Mouse (Mus musculus) erythroblast, embryonic 14.5 days (primary cell): Measurements from ENCODE around the gene Adck1. TPM values are rescaled to one million over a fixed set of nuclear protein-coding genes. Genes with fewer than 3 reads are reported as not detected.
A peak's percentile ranks its signal among the peaks of the same experiment; 100 is the strongest.
"Not testable (repeated sequence)": the region's sequence is repeated elsewhere in the genome, so short reads cannot be mapped to it uniquely, and the experiment has no call there.

ENCODE experiments used
- H3K27me3 ChIP-seq: 2 replicates; pipeline ENCODE4 v1.6.1; 2012; ENCODE audit warnings: inconsistent platforms; ENCODE audit not compliant: control insufficient read depth
- H3K36me3 ChIP-seq: 2 replicates; pipeline ENCODE4 v1.6.1; 2012; ENCODE audit warnings: mild to moderate bottlenecking, inconsistent platforms; ENCODE audit not compliant: control insufficient read depth
- H3K4me1 ChIP-seq: 2 replicates; pipeline ENCODE4 v1.6.1; 2012; ENCODE audit warnings: inconsistent platforms; ENCODE audit not compliant: control insufficient read depth
- H3K4me3 ChIP-seq: replicated peaks from 2 replicates; pipeline ENCODE3; 2012; ENCODE audit warnings: moderate library complexity, mild to moderate bottlenecking, inconsistent platforms
- H3K9me3 ChIP-seq: 2 replicates; pipeline ENCODE4 v1.6.1; 2012; ENCODE audit warnings: low read length, inconsistent platforms, mixed read lengths; ENCODE audit not compliant: control insufficient read depth
- GATA1 ChIP-seq: IDR thresholded peaks from 2 replicates; pipeline ENCODE4 v1.6.1; 2012; ENCODE audit warnings: low read length, inconsistent platforms, mixed read lengths
- TAL1 ChIP-seq: IDR thresholded peaks from 3 replicates; pipeline ENCODE4 v1.6.1; 2012; ENCODE audit warnings: low read length, inconsistent platforms, mixed read lengths
- polyA plus RNA-seq: library from polyadenylated mRNA; stranded (reverse); fragments of >175 nt; gene quantifications from 2 replicates; pipeline ENCODE4 v1.2.3, GENCODE M21; 2012

Adck1 gene
- polyA plus RNA-seq = 0.12 TPM in 1 of 2 replicates, not detected in the other

GRCm38 (mm10) chr12:88360441-88361119 is at the start of gene Adck1:
TSS of gene Adck1 (plus strand) at chr12:88360554.
- Histone ChIP-seq H3K36me3 (no peaks in the 10 kb centered on the region), H3K27me3 (no peaks in the 10 kb centered on the region), H3K4me3 (peak within 1 kb of the TSS; percentile 77), H3K9me3 (no peaks in the 10 kb centered on the region), H3K4me1 (peaks cover 11% of the 10 kb centered on the region)
- TF ChIP-seq GATA1 = no peak
- TF ChIP-seq TAL1 = no peak

GRCm38 (mm10) chr12:88314556-88314955 is 45.8 kb upstream of the Adck1 start:
- no peak overlapping the region for H3K4me3 ChIP-seq
- no peaks in the 10 kb centered on the region for H3K36me3 ChIP-seq
- H3K27me3 ChIP-seq = no peaks in the 10 kb centered on the region
- H3K9me3 ChIP-seq = peaks cover 3% of the 10 kb centered on the region; the same call in 1 of the 2 replicates
- H3K4me1 ChIP-seq = no peaks in the 10 kb centered on the region
- TF ChIP-seq GATA1 = no peak
- TF ChIP-seq TAL1 = no peak

GRCm38 (mm10) chr12:88323926-88324325 is 36.4 kb upstream of the Adck1 start, which contains the start of gene Gm5039:
TSS of gene Gm5039 (minus strand) at chr12:88324026.
- not testable (repeated sequence) for H3K36me3 ChIP-seq, H3K4me3 ChIP-seq, H3K9me3 ChIP-seq, H3K27me3 ChIP-seq, H3K4me1 ChIP-seq

GRCm38 (mm10) chr12:88336662-88337413 is 23.5 kb upstream of the Adck1 start:
- H3K4me3 ChIP-seq, H3K4me1 ChIP-seq, H3K9me3 ChIP-seq, H3K36me3 ChIP-seq, H3K27me3 ChIP-seq: not testable (repeated sequence)

- not testable (repeated sequence) for H3K4me1 ChIP-seq, H3K27me3 ChIP-seq, H3K36me3 ChIP-seq, H3K4me3 ChIP-seq
- H3K9me3 ChIP-seq = peaks cover 14% of the 10 kb centered on the region
Measured at GRCm38 (mm10) chr12:88341286-88341685, 19.1 kb upstream of the Adck1 start.

GRCm38 (mm10) chr12:88354182-88354702 is 6.1 kb upstream of the Adck1 start:
- no peaks in the 10 kb centered on the region for H3K4me1 ChIP-seq
- peaks cover 6% of the 10 kb centered on the region for H3K27me3 ChIP-seq
- no peak overlapping the region for H3K4me3 ChIP-seq
- TF ChIP-seq GATA1 (no peak), TAL1 (no peak)
- H3K9me3 ChIP-seq = peaks cover 12% of the 10 kb centered on the region; the same call in 1 of the 2 replicates
- H3K36me3 ChIP-seq = no peaks in the 10 kb centered on the region

GRCm38 (mm10) chr12:88361120-88361445 is 729 bp downstream of the Adck1 start:
- Histone ChIP-seq H3K27me3 (no peaks in the 10 kb centered on the region), H3K4me3 (peak overlapping the region; percentile 77), H3K9me3 (no peaks in the 10 kb centered on the region), H3K36me3 (no peaks in the 10 kb centered on the region), H3K4me1 (peaks cover 11% of the 10 kb centered on the region)
- TF ChIP-seq TAL1 (no peak), GATA1 (no peak)

- no peaks in the 10 kb centered on the region for H3K9me3 ChIP-seq
- no peaks in the 10 kb centered on the region for H3K36me3 ChIP-seq
- H3K4me3 ChIP-seq = no peak overlapping the region
- TF ChIP-seq TAL1 (no peak), GATA1 (no peak)
- H3K4me1 ChIP-seq = peaks cover 12% of the 10 kb centered on the region
- H3K27me3 ChIP-seq = no peaks in the 10 kb centered on the region
Measured at GRCm38 (mm10) chr12:88367673-88368072, 7.3 kb downstream of the Adck1 start.

- H3K9me3 ChIP-seq = no peaks in the 10 kb centered on the region
- peaks cover 12% of the 10 kb centered on the region for H3K4me1 ChIP-seq
- no peaks in the 10 kb centered on the region for H3K27me3 ChIP-seq
- H3K36me3 ChIP-seq = no peaks in the 10 kb centered on the region
- TF ChIP-seq GATA1 (no peak), TAL1 (no peak)
- no peak overlapping the region for H3K4me3 ChIP-seq
Measured at GRCm38 (mm10) chr12:88368618-88369017, 8.3 kb downstream of the Adck1 start.

- not testable (repeated sequence) for H3K36me3 ChIP-seq, H3K9me3 ChIP-seq, H3K4me3 ChIP-seq, H3K27me3 ChIP-seq
- H3K4me1 ChIP-seq = peaks cover 12% of the 10 kb centered on the region
Measured at GRCm38 (mm10) chr12:88369690-88370089, 9.3 kb downstream of the Adck1 start.

- H3K9me3 ChIP-seq, H3K4me3 ChIP-seq, H3K27me3 ChIP-seq, H3K36me3 ChIP-seq: not testable (repeated sequence)
- peaks cover 12% of the 10 kb centered on the region for H3K4me1 ChIP-seq
Measured at GRCm38 (mm10) chr12:88370321-88370720, 10.0 kb downstream of the Adck1 start.
